19 mouse cellular contexts compared by ENCODE assay signal in genomic region chr5:144169275-144169975, GRCm38 (mm10). TPM values are rescaled to one million over a fixed set of nuclear protein-coding genes. Genes with fewer than 3 reads are reported as not detected.
DNase-seq lines count a peak whose midpoint lies in the region; ATAC-seq and TF ChIP-seq lines count a peak whose summit lies in the region.
"Had no signal": no experiment of that assay in that cellular context is flagged by ENCODE, and none has a peak within 500 bp of the region (broad histone marks: within the 10 kb centered on the region; RNA-seq: fewer than 3 reads in every experiment).

No protein-coding gene starts in this region.

- 67% methylated on average over 8 of the region's 8 CpGs for WGBS in hindbrain, postnatal 0 days
- WGBS in hindbrain, embryonic 10.5 days, result 94% methylated on average over 8 of the region's 8 CpGs
- 90% methylated on average over 8 of the region's 8 CpGs for WGBS in midbrain, embryonic 16.5 days
- WGBS in midbrain, embryonic 13.5 days, result 92% methylated on average over 8 of the region's 8 CpGs

- H3K9me3 ChIP-seq in hindbrain, postnatal 0 days (ENCODE audit: low read length), result no peaks in the 10 kb centered on the region
- no peaks in the 10 kb centered on the region for H3K9me3 ChIP-seq in hindbrain, embryonic 10.5 days
- no peaks in the 10 kb centered on the region for H3K9me3 ChIP-seq in midbrain, embryonic 16.5 days (replicated peaks; ENCODE audit: control insufficient read depth, low read length, poor library complexity, severe bottlenecking)
- no peaks in the 10 kb centered on the region for H3K9me3 ChIP-seq in midbrain, embryonic 13.5 days
- H3K9me3 ChIP-seq: limb, embryonic 13.5 days had no signal

- no peaks in the 10 kb centered on the region for H3K27me3 ChIP-seq in hindbrain, postnatal 0 days (ENCODE audit: insufficient read depth, low read length)
- H3K27me3 ChIP-seq in hindbrain, embryonic 10.5 days (ENCODE audit: insufficient read depth, poor library complexity, severe bottlenecking), result no peaks in the 10 kb centered on the region
- H3K27me3 ChIP-seq in midbrain, embryonic 16.5 days (ENCODE audit: control insufficient read depth, insufficient read depth, low read depth, low read length), result no peaks in the 10 kb centered on the region
- no peaks in the 10 kb centered on the region for H3K27me3 ChIP-seq in midbrain, embryonic 13.5 days
- H3K27me3 ChIP-seq: limb, embryonic 13.5 days had no signal

- no peaks in the 10 kb centered on the region for H3K4me1 ChIP-seq in hindbrain, postnatal 0 days (ENCODE audit: insufficient read depth, low read length)
- no peaks in the 10 kb centered on the region for H3K4me1 ChIP-seq in hindbrain, embryonic 10.5 days (replicated peaks)
- no peaks in the 10 kb centered on the region for H3K4me1 ChIP-seq in midbrain, embryonic 16.5 days (ENCODE audit: control insufficient read depth, insufficient read depth, low read length)
- no peaks in the 10 kb centered on the region for H3K4me1 ChIP-seq in midbrain, embryonic 13.5 days (replicated peaks)
- H3K4me1 ChIP-seq: limb, embryonic 13.5 days had no signal

- TF ChIP-seq CTCF in hindbrain, postnatal 0 days (IDR thresholded peaks at IDR 0.05; ENCODE audit: low read depth), result no peak

- H3K9ac ChIP-seq in hindbrain, postnatal 0 days (replicated peaks; ENCODE audit: low read length), result no peak overlapping the region
- H3K9ac ChIP-seq in midbrain, embryonic 16.5 days (ENCODE audit: low read depth, low read length), result no peak overlapping the region
- H3K9ac ChIP-seq in midbrain, embryonic 13.5 days (replicated peaks), result no peak overlapping the region
- H3K9ac ChIP-seq: limb, embryonic 13.5 days; liver, postnatal 0 days had no signal

- H3K4me2 ChIP-seq in hindbrain, postnatal 0 days (ENCODE audit: low read depth, low read length), result no peak overlapping the region
- no peak overlapping the region for H3K4me2 ChIP-seq in midbrain, embryonic 16.5 days (ENCODE audit: low read length)
- no peak overlapping the region for H3K4me2 ChIP-seq in midbrain, embryonic 13.5 days (replicated peaks)
- H3K4me2 ChIP-seq: limb, embryonic 13.5 days; midbrain, embryonic 11.5 days had no signal

- no peak overlapping the region for H3K4me3 ChIP-seq in hindbrain, postnatal 0 days (ENCODE audit: low read length)
- H3K4me3 ChIP-seq in hindbrain, embryonic 10.5 days, result no peak overlapping the region
- no peak overlapping the region for H3K4me3 ChIP-seq in midbrain, embryonic 16.5 days (ENCODE audit: low read depth, low read length)
- H3K4me3 ChIP-seq in midbrain, embryonic 13.5 days (replicated peaks), result no peak overlapping the region
- H3K4me3 ChIP-seq: erythroblast, embryonic 14.5 days; limb, embryonic 13.5 days had no signal

- peak; percentile 58; the same call in 1 of the 2 replicates for ATAC-seq in hindbrain, postnatal 0 days
- ATAC-seq in midbrain, embryonic 16.5 days, result no peak
- ATAC-seq in midbrain, embryonic 13.5 days, result no peak
- no peak for ATAC-seq in activated CD4-positive, CD25-positive, alpha-beta regulatory T cell, adult 4 months
- ATAC-seq: intestine, embryonic 16.5 days; liver, postnatal 0 days had no signal

- DNase-seq in cerebellum, postnatal 10 days, result peak; percentile 68 to 76
- DNase-seq in cerebellum, adult 9-10 months, result no peak
- DNase-seq in hindbrain, postnatal 0 days (ENCODE audit: low spot score), result peak; percentile 37
- no peak for DNase-seq in hindbrain, embryonic 10.5 days (ENCODE audit: low spot score)
- DNase-seq in kidney, postnatal 25 days, result peak; percentile 57 to 72
- DNase-seq: adrenal gland, postnatal 36 days; liver, postnatal 0 days; lung, postnatal 4 days; right cerebral cortex, adult 18-20 months; thymus, postnatal 25 days had no signal

- H3K36me3 ChIP-seq in hindbrain, postnatal 0 days (ENCODE audit: insufficient read depth, low read length), result peaks cover 46% of the 10 kb centered on the region
- peaks cover 89% of the 10 kb centered on the region for H3K36me3 ChIP-seq in hindbrain, embryonic 10.5 days
- H3K36me3 ChIP-seq in midbrain, embryonic 16.5 days (ENCODE audit: control insufficient read depth, insufficient read depth, low read length), result peaks cover 31% of the 10 kb centered on the region
- peaks cover 77% of the 10 kb centered on the region for H3K36me3 ChIP-seq in midbrain, embryonic 13.5 days

- H3K27ac ChIP-seq in hindbrain, postnatal 0 days, result peak overlapping the region; percentile 16; the same call in 1 of the 2 replicates
- H3K27ac ChIP-seq in hindbrain, embryonic 10.5 days, result no peak overlapping the region
- 0 out of 2 replicates have a peak overlapping the region, but pooled peaks have one; percentile 33 for H3K27ac ChIP-seq in midbrain, embryonic 16.5 days (ENCODE audit: low read length)
- H3K27ac ChIP-seq in midbrain, embryonic 13.5 days, result no peak overlapping the region
- H3K27ac ChIP-seq: limb, embryonic 13.5 days; stomach, postnatal 0 days had no signal

RNA-seq across cellular contexts. Expression of gene Bhlha15, which starts 20.7 kb away (rescaled TPM):
- total RNA-seq in hindbrain, postnatal 0 days (2014; rRNA removed), result 0.10 and 0.93 TPM in 2 replicates
- 0.08 TPM in 2 replicates for polyA plus RNA-seq in hindbrain, postnatal 0 days (2015; fragmentation: Nextera tagmentation; extraction: Ambion mirVana)
- 0.09 and 0.45 TPM in 2 replicates for polyA plus RNA-seq in hindbrain, embryonic 10.5 days (2016; fragmentation: Nextera tagmentation; extraction: Ambion mirVana)
- polyA plus RNA-seq in midbrain, embryonic 16.5 days (2015; fragmentation: Nextera tagmentation; extraction: Ambion mirVana), result not detected in 2 replicates
- polyA plus RNA-seq in midbrain, embryonic 13.5 days (2015; fragmentation: Nextera tagmentation; extraction: Ambion mirVana), result 0.13 and 0.14 TPM in 2 replicates
- under 1 TPM in 1 of 2 experiments, not detected in 1; 0.09 TPM for polyA plus RNA-seq in activated CD4-positive, CD25-positive, alpha-beta regulatory T cell, adult 4 months (2017; shearing (Covaris generic))
- total RNA-seq: gastrocnemius, adult 18-20 months had no signal
- polyA plus RNA-seq: erythroblast, embryonic 14.5 days; midbrain, embryonic 11.5 days had no signal

RNA-seq across cellular contexts. Expression of gene Tecpr1, which starts 54.0 kb away (rescaled TPM):
- total RNA-seq in hindbrain, postnatal 0 days (2014; rRNA removed), result 66.2 and 77.5 TPM in 2 replicates
- 34.1 and 34.7 TPM in 2 replicates for polyA plus RNA-seq in hindbrain, postnatal 0 days (2015; fragmentation: Nextera tagmentation; extraction: Ambion mirVana)
- 23.4 and 24.7 TPM in 2 replicates for polyA plus RNA-seq in hindbrain, embryonic 10.5 days (2016; fragmentation: Nextera tagmentation; extraction: Ambion mirVana)
- 46.1 and 48.2 TPM in 2 replicates for polyA plus RNA-seq in midbrain, embryonic 16.5 days (2015; fragmentation: Nextera tagmentation; extraction: Ambion mirVana)
- 42.8 and 44.8 TPM in 2 replicates for polyA plus RNA-seq in midbrain, embryonic 13.5 days (2015; fragmentation: Nextera tagmentation; extraction: Ambion mirVana)
- polyA plus RNA-seq in activated CD4-positive, CD25-positive, alpha-beta regulatory T cell, adult 4 months (2017; shearing (Covaris generic)), result 10 to 100 TPM; 68.3 to 97.8 TPM

Comparison
In these comparisons a context has a peak if more than half of its experiments do, and no peak if none do; other contexts are left out.
1. DNase-seq: peak in cerebellum, postnatal 10 days (2 of 2), hindbrain, postnatal 0 days (single experiment) and kidney, postnatal 25 days (2 of 2); none in cerebellum, adult 9-10 months (single experiment) and hindbrain, embryonic 10.5 days (single experiment).
2. H3K27ac ChIP-seq: peak in hindbrain, postnatal 0 days (single experiment) and midbrain, embryonic 16.5 days (single experiment); none in hindbrain, embryonic 10.5 days (single experiment) and midbrain, embryonic 13.5 days (single experiment).